Mouse (Mus musculus): ENCODE data around the gene Tmem56. TPM values are rescaled to one million over a fixed set of nuclear protein-coding genes. Genes with fewer than 3 reads are reported as not detected.

Tmem56 gene
- 10 to 100 TPM; 44.0 to 52.1 TPM for total RNA-seq (2021)
- long read RNA-seq, experiment 1, full-length matches to known transcripts: 83 of 99 reads
- long read RNA-seq, experiment 1, partial matches to known transcripts: 2 of 99 reads
- long read RNA-seq, experiment 1, other reads (novel, unspliced or antisense): 14 of 99 reads
- long read RNA-seq, experiment 2, full-length matches to known transcripts: 57 of 68 reads
- long read RNA-seq, experiment 2, partial matches to known transcripts: 3 of 68 reads
- long read RNA-seq, experiment 2, other reads (novel, unspliced or antisense): 8 of 68 reads

DNA sequence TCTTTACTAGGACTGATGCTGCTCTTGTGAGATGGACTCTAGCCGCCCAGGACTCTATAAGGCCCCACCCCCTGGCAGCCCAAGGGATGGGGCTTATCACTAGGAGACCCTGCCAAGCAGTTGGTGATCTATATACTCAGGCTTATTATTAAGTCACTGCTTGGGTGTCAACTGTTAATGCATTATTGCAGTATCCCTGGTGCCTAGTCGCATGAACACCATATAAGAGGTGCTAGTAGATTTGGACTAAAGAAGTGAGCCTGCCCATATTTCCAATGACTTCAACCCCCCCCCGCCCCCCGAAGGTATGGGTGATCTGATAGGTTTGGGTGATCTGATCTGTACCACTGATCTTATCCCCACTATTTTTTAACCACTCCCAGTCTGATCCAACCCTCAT is at the start of gene Tmem56:
Tmem56 (minus strand) TSS at position 101 of the 400 bp plus-strand sequence.
- DNase-seq (ENCODE audit: low spot score): no peak

DNA sequence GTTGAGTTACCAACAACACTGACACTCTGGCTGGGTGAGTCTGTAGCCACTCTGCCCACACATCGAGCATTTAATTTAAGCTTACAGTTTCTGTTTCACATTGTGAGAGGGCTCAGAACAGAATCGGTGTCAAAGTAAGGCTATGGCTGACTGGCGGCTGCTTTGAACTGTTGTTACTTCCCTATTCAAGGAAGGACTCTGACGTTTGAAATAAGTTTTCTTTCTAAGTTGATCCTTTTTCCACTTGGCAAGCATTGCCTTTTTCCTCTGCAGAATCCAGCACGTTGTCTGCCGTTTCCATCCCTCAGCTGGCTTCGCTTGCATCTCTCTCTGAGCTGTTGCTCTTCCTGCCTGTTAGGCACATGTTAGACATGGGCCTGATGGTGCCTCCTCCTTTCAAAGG is 47.3 kb upstream of the Tmem56 start:
- peak; percentile 15 for DNase-seq (ENCODE audit: low spot score)

DNA sequence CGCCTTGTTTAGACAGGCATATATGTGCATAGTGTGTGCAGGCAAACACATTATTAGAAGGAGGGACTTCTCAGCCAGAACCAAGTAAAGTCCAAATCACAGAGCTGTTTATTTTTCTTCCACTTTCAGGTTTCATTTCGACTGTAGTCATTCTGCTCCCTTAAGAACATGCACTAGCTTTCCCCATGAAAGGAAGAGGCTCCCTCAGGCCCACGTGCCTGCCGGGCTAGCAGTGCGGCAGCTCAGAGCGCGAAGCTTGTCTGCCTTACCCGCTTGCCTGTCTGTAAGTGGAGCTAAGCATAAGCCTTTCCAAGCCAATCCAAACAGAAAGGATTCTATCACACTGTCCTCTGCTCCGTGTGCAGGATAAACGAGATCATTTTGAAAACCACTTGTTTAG is 46.7 kb upstream of the Tmem56 start:
- DNase-seq (ENCODE audit: low spot score): no peak

DNA sequence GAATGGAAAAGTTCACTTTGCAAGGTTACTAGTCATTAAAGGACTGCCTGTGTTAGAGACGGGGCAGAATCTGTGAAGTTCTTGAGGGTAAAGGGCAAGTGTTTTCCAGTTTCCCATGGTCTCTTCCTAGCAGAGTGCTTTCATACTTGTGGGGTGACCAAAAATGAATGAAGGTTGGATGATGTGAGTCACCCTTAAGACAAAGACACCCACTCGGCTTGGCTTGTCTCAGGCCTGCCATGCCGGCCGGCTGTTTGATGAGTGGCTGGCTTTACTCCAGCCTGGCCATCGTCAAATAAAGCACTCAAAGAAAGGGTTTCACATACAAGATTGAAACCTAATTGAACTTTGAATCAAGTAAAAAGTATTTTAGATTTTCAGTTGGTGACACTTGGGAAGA is 44.5 kb upstream of the Tmem56 start:
- DNase-seq (ENCODE audit: low spot score): no peak

DNA sequence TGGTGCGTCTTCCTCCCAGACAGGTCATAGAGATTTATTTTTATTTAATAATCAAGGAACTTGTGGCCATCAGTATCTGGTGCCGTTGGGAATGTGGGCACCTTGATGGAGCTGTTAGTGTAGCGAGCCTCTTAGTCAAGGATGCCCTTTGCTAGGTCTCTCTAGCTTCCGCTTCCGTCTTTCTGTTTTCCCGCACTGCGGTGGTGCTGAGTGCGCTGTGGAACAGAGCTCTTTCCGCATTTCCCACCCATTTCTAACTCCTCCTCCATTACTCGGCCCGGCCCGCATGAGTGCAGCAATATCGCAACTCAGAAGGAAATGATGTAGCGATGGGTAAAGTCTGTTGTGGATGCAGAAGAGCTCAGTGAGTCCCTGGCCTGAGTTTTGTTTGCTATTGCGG is 40.5 kb upstream of the Tmem56 start:
- DNase-seq (ENCODE audit: low spot score): no peak

DNA sequence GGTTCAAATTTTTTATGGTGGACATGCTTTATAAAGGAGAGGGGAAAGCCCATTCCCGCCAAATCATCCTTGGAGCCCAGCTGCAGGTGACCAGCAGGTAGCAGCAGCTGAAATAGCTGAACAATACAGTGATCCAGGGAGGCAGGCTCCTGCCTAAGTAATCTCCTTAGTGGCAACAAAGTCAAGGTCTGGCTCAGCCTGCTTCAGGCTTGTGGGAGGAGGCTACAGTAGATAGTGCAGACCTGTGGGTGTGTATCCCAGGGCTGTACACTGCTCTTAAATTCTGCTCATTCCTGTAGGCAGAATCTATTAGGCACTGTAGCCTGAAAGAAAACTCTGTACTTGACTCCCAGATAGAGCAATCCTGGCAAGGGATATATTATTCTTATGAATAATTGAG is 38.0 kb upstream of the Tmem56 start:
- DNase-seq (ENCODE audit: low spot score): no peak

DNA sequence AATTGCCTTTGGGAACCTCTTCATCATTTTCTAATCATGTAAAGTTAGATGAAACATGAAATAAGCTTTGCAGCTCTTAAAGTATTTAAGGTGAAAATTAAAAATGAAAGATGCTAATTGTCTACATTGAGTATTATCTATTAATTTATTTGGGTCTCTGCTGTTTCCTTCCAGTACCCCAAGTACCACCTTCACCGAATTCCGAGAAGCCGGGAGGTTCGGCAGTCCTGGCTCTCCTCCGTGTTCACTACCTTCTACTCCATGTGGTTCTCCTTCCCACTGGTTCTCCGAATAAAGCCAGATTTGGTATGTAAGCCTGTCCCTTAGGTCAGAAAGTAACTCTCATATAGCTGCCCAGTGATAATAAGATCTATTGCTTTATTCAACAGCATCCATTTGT is 37.0 kb upstream of the Tmem56 start:
- no peak for DNase-seq (ENCODE audit: low spot score)

DNA sequence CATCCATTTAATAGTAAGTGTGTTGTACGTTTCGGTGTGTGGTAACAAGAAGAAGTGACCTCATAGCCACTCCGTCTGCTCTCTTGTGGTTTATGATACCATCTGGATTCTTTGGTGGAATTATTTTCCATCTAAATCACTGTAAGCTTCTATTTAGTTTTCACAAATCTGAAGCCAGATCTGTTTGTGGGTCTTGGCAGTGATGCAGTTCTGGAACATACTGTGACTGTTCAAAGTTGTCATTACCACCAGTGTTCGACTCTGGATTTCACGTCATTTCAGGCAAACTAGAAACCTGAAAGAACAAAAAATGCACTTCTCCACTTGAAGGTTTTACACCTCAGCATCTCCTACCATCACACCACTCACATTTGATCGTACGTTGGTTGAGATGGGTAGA is 32.6 kb upstream of the Tmem56 start:
- no peak for DNase-seq (ENCODE audit: low spot score)

DNA sequence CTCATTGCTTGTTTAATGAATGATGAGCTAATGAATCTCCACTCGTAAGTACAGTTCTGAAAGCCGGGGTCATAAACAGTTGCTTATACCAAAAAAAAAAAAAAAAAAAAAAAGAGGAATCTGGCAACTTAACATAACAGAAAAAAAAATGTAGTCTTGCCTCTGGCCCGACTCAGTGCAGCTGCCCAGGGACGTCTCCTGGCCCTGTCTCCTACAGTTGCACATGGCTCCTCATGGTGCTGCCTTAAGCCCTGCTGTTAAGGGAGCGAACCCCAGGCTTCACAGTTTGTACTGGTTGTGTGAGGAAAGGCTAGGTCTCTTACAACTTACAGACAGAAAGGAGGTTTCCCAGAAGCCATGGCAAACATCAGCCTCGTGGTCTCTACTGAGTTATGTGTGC is 31.3 kb upstream of the Tmem56 start:
- DNase-seq (ENCODE audit: low spot score): no peak

DNA sequence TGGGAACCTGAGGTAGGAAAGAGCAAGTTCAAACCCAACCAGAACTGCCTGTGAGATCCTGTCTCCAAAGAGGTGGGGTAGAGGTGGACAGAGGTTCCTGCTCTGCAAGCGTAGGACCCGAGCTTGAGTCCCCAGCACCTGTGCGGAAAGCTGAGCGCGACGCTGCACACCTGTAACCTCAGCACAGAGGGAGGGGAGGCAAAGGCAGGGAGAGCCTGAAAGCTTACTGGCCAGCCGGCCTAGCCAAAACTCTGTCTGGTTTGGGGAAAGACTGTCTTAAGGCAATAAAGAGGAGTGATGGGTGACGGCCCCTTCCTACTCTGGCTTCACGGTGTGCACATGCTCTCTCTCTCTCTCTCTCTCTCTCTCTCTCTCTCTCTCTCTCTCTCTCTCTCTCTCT is 30.1 kb upstream of the Tmem56 start:
- no peak for DNase-seq (ENCODE audit: low spot score)

DNA sequence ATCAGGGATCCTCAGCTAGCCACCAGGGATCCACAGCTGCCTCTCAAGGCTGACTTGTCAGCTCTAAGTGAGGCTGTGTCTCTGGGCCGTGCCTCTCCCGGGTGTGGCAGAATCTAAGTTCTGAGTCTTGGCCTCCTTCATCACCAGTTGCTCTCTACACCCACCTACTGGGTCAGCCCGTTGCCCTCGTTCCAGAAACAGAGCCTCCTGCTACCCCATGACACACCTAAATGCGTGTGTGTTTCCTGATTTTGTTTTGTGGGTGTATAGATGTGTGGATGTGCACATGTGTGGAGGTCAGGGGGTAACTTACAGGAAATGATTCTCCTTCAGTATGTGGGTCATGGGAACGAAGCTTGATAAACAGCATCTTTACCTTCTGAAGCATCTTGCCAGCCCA is 29.5 kb upstream of the Tmem56 start:
- no peak for DNase-seq (ENCODE audit: low spot score)

DNA sequence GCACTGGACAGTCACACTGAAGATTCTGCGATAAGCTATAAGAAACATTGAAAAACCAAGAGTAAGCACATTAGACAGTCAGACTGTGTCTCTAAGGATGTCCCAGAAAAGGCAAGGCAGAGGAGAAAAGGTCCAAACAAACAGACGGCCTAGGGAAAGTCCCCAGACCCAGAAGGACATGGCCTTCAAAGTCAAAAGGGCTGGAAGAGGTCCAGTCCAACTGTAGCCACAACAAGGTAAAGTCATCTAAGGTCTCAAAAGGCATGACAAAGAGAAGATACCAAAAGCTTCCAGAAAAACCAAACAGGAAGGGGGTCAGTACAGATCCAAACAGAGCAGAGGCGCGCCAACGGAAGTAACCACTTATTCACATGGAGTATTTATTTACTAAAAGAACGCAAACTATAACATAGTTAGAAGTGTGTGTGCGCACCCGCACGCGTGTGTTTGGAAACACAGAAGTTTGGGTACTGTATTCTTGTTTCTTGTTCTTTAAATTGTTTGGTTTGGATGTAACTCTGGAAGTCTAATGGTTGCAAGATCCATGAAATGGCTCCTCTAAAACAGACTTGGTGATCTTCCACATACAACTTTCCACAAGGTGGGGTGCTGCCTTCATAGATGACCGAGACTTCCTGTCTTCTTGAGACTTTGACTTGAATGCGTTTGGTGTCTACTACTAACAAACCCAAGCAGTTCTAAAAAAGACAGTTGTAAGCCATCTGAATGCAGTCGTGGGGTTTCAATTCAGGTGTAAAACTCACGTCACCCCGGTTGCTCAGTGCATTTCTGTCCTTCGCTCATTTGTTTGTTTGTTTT is 27.2 kb upstream of the Tmem56 start:
- DNase-seq (ENCODE audit: low spot score): no peak

DNA sequence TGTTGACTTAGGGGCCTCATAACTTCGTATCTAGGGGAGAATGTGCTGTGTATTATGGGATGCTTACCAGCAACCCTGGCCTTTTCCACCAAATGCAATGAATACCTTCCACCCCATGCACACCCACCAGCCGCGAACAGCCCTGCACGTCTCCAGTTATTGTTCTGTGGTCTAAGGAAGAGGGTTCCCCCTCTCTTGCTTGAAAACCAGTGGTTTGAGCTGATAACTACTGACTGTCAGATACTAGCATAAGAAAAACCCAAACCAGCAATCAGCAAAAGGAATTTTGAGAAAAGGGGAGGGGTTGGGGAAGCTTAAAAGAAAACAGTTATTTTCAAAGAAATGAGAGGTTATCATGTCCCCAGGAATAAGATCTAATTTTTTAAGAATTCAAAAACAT is 26.5 kb upstream of the Tmem56 start:
- no peak for DNase-seq (ENCODE audit: low spot score)

DNA sequence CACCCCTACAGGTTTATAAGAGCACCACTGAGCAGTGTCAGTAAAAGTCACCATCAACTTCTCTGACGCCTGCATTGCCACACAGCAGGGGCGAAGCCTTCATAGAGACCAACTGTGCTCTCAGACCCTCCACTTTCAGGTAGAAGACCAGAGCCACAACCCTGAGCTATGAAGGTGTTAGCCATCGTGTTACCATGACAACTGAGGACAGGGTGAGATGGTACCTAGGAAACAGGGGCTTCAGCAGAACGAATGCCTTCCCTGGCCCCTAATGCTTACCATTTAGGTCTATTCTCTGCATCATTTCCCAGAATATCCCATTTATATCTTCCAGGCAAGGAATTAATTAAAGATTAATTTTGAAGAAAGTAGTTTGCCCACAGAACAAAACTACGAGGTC is 26.0 kb upstream of the Tmem56 start:
- no peak for DNase-seq (ENCODE audit: low spot score)

DNA sequence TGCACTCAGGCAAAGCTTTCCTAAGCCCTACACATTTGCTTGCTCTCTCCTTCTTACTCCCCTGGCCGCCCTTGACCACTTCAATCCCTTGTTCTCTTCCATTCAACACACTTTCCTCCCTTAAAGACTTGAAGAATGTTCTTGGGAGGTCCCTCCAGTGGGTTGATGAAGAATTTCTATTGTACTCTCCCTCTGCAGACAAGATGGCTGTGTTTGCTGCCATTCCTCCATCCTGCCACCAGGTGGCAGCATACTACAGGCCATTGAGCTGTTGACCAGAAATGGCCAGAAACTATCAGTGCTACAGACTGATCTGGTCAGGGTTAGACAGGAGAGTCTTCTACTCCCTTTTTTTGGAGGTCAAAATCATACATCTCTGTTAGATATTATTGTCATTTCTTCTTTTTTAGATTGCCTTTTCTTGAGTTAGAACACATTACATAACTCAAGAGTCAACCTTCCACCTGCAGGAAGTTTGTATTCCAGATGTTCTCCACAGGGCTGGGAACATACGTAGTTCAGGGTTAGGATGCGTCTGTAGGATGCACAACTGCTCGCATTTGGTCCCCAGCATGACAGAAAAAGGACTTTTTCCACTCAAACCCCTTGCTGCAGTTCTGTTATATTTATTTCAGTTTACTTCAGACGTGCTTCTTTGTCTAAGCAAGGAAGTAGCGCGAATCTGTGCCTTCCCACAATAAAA is 24.8 kb upstream of the Tmem56 start:
- DNase-seq (ENCODE audit: low spot score): peak; percentile 76

DNA sequence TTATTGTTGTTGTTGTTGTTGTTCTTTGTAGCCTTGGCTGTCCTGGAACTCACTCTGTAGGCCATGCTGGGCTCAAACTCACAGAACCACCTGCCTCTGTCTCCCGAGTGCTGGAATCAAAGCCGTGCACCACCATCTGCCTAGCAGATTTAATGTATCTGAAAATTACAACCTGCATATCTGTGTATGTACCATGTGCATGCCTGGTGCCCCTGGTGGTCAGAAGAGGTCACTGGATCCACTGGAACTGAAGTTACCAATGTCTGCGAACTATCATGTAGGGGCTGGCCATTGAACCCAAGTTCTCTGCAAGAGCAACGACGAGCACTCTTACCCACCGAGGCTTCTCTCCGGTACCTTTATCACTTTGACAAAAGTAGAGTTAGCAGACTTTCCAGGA is 23.7 kb upstream of the Tmem56 start:
- no peak for DNase-seq (ENCODE audit: low spot score)

DNA sequence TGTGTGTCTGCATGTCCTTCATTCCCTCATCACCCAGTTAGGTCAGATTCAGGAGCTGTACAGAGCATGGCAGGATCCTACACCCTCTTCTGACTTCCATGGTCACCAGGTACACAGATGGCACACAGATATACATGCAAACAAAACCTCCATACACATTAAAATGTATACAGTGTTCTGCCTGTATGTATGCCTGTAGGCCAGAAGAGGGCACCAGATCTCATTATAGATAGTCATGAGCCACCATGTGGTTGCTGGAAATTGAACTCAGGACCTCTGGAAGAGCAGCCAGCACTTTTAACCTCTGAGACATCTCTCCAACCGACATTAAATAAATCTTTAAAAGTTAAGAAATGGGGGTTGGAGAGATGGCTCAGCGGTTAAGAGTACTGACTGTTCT is 11.3 kb upstream of the Tmem56 start:
- DNase-seq (ENCODE audit: low spot score): no peak

DNA sequence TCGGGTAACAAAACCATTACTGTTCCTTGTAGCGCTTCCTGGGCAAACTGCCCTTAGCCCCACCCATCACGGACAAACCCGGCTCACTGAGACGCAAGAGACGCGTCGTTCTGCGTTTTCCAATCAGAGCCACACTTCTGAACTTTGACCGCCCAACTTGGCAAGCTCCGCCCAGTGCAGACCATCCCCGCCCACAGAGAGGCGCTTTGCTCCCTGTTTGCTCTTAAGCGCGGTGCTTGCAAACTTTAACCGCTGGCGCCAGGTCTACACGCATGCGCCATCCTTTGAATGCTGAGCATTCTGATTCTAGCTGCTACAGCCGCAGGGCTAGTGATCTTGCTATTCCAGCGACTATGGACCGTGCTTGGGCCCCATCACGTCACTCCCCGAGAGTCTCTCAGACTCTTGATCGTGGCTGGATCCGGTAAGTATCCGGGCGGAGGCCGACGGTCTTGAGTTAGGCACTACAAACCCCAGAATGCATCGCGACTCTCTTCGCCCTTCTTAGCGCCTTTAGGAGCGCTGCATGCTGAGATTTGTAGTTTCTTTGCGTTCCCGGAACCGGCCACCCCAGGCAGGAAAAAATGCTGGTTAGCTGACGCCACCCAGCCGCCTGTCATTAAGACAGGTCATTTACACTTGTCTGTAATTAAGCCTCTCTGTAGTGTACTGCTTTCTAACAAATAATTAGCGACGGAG is 8.8 kb upstream of the Tmem56 start, which contains the start of gene Alg14:
Alg14 (plus strand) TSS at position 214 of the 699 bp plus-strand sequence.
- peak; percentile 98 for DNase-seq (ENCODE audit: low spot score)

DNA sequence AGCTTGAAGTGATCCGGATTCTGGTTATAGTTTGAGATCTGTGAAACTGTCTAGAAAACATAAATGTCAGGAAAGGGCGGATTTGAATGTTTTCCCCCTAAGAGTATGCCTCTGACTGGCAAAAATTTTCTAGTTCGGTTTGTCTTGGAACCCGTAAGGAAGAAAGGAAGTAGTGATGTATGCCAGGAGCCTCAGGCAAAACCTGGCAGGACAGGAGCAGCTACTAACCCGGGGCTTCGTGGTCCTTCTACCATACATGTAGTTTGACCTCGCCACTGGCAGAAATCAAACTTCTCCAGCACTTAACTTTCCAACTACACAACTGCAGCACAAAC is 8.3 kb upstream of the Tmem56 start:
- DNase-seq (ENCODE audit: low spot score): no peak

DNA sequence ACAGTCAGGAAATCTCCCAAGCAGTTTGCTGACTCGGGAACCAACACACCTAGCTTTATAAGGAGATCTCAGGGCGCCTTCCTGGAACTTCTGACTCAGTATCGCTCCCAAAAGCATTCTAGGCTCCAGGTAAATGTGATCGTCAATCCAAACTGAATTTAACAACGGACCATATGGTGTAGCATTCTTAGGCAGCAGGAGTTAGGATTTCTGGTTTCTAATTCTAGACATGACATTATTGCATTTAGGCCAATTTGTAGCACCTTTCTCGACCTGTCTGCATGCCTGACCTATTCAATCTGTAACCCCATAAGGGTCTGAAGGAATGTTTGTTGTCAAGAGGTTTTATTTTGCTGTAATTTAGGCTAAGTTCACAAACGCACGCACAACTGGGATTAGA is 7.8 kb upstream of the Tmem56 start:
- DNase-seq (ENCODE audit: low spot score): no peak

DNA sequence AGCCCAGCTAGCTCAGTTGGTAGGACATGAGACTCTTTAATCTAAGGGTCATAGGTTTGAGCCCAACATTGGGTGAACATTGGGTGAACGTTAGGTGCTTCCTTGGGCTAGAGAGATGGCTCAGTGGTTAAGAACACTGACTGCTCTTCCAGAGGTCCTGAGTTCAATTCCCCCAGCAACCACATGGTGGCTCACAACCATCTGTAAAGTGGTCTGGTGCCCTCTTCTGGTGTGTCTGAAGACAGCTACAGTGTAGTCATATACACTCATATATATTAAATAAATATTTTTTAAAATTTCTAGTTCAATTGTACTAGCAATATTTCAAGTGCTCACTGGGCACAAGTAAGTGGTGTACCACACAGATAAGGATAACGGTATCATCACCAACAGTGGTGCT is 4.3 kb upstream of the Tmem56 start:
- no peak for DNase-seq (ENCODE audit: low spot score)

DNA sequence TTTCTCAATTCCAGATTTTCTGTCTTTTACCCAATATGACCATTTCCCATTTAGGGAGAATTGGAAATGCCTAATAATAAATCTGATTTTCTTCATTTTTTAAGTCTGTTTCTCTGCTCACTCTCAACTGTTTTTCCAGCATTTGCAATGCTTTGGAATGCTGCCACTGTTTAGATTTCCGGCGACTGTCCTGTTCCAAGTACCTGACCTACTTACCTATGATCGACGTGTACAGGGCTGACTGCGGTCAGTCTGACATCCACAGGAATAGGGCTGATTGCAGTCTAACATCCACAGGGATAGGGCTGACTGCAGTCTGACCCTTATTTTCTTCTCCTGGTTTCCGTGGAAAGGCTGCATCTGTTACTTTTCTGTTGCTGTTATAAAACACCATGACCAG is 2.3 kb upstream of the Tmem56 start:
- no peak for DNase-seq (ENCODE audit: low spot score)

Measured in gastrocnemius, adult 18-20 months (tissue).